Mouse (Mus musculus): Measurements from ENCODE around the gene Fam20c. TPM values are rescaled to one million over a fixed set of nuclear protein-coding genes. Genes with fewer than 3 reads are reported as not detected.

Gene Fam20c
- total RNA-seq, 2 experiments from 2014 or later = 10.7 to 12.2 TPM

GRCm38 (mm10) chr5:138755453-138756301 lies 1.4 kb downstream of the Fam20c start:
- intact Hi-C loops (cut with DNase I) = no loop called here
- no peak for DNase-seq (ENCODE audit: low spot score)

GRCm38 (mm10) chr5:138756311-138757085 lies 2.2 kb downstream of the Fam20c start:
- DNase-seq (ENCODE audit: low spot score) = peak; percentile 57
- intact Hi-C loops (cut with DNase I) = no loop called here

GRCm38 (mm10) chr5:138757135-138757534 lies 2.8 kb downstream of the Fam20c start:
- no peak for DNase-seq (ENCODE audit: low spot score)
- intact Hi-C loops (cut with DNase I) = no loop called here

GRCm38 (mm10) chr5:138757616-138758015 lies 3.3 kb downstream of the Fam20c start:
- intact Hi-C loops (cut with DNase I) = no loop called here

GRCm38 (mm10) chr5:138758533-138758932 lies 4.2 kb downstream of the Fam20c start:
- intact Hi-C loops (cut with DNase I) = no loop called here
- DNase-seq (ENCODE audit: low spot score) = no peak

More at GRCm38 (mm10) chr5:138757616-138758015, 3.3 kb downstream of the Fam20c start:
- DNase-seq (ENCODE audit: low spot score) = no peak

GRCm38 (mm10) chr5:138761836-138762334 lies 7.6 kb downstream of the Fam20c start:
- intact Hi-C loops (cut with DNase I) = no loop called here

GRCm38 (mm10) chr5:138762361-138762760 lies 8.0 kb downstream of the Fam20c start:
- intact Hi-C loops (cut with DNase I) = no loop called here
- no peak for DNase-seq (ENCODE audit: low spot score)

More at GRCm38 (mm10) chr5:138761836-138762334, 7.6 kb downstream of the Fam20c start:
- DNase-seq (ENCODE audit: low spot score) = no peak

- intact Hi-C loops (cut with DNase I) = no loop called here
- DNase-seq (ENCODE audit: low spot score) = no peak
Measured at GRCm38 (mm10) chr5:138764601-138765000, 10.3 kb downstream of the Fam20c start.

- intact Hi-C loops (cut with DNase I) = no loop called here
- DNase-seq (ENCODE audit: low spot score) = no peak
Measured at GRCm38 (mm10) chr5:138767650-138768049, 13.3 kb downstream of the Fam20c start.

- DNase-seq (ENCODE audit: low spot score) = no peak
- intact Hi-C loops (cut with DNase I) = no loop called here
Measured at GRCm38 (mm10) chr5:138768704-138769103, 14.4 kb downstream of the Fam20c start.

- intact Hi-C loops (cut with DNase I) = no loop called here
- peak; percentile 62 for DNase-seq (ENCODE audit: low spot score)
Measured at GRCm38 (mm10) chr5:138769126-138769525, 14.8 kb downstream of the Fam20c start.

GRCm38 (mm10) chr5:138775096-138775495 lies 20.8 kb downstream of the Fam20c start:
- intact Hi-C loops (cut with DNase I) = no loop called here
- no peak for DNase-seq (ENCODE audit: low spot score)

- peak; percentile 71 for DNase-seq (ENCODE audit: low spot score)
- intact Hi-C loops (cut with DNase I) = no loop called here
Measured at GRCm38 (mm10) chr5:138776346-138776745, 22.0 kb downstream of the Fam20c start.

GRCm38 (mm10) chr5:138778731-138779463 lies 24.6 kb downstream of the Fam20c start:
- intact Hi-C loops (cut with DNase I) = no loop called here
- DNase-seq (ENCODE audit: low spot score) = no peak

GRCm38 (mm10) chr5:138779655-138780054 lies 25.3 kb downstream of the Fam20c start:
- intact Hi-C loops (cut with DNase I) = no loop called here

GRCm38 (mm10) chr5:138782697-138783096 lies 28.4 kb downstream of the Fam20c start:
- intact Hi-C loops (cut with DNase I) = no loop called here
- no peak for DNase-seq (ENCODE audit: low spot score)

More at GRCm38 (mm10) chr5:138779655-138780054, 25.3 kb downstream of the Fam20c start:
- no peak for DNase-seq (ENCODE audit: low spot score)

GRCm38 (mm10) chr5:138783181-138783580 lies 28.9 kb downstream of the Fam20c start:
- intact Hi-C loops (cut with DNase I) = no loop called here
- no peak for DNase-seq (ENCODE audit: low spot score)

- intact Hi-C loops (cut with DNase I) = no loop called here
- DNase-seq (ENCODE audit: low spot score) = no peak
Measured at GRCm38 (mm10) chr5:138785986-138786515, 31.7 kb downstream of the Fam20c start.

GRCm38 (mm10) chr5:138787648-138788047 lies 33.3 kb downstream of the Fam20c start:
- intact Hi-C loops (cut with DNase I) = no loop called here
- no peak for DNase-seq (ENCODE audit: low spot score)

All from heart, postnatal 25 days (tissue).